Mouse (Mus musculus) spleen, adult 2 months (tissue): ENCODE measurements around the gene Dkc1.

Source experiments
- CTCF ChIP-seq: fragments of 200-500 bp; IDR thresholded peaks from 2 replicates; pipeline ENCODE4 v1.5.1; 2011; ENCODE audit warnings: mild to moderate bottlenecking, inconsistent platforms; ENCODE audit not compliant: insufficient read depth, insufficient read length, insufficient replicate concordance; ENCODE audit errors: extremely low read depth
- POLR2A ChIP-seq: fragments of 200-500 bp; IDR thresholded peaks from 2 replicates; pipeline ENCODE4 v1.6.1; 2011; ENCODE audit warnings: low read depth, low read length, inconsistent platforms

DNA sequence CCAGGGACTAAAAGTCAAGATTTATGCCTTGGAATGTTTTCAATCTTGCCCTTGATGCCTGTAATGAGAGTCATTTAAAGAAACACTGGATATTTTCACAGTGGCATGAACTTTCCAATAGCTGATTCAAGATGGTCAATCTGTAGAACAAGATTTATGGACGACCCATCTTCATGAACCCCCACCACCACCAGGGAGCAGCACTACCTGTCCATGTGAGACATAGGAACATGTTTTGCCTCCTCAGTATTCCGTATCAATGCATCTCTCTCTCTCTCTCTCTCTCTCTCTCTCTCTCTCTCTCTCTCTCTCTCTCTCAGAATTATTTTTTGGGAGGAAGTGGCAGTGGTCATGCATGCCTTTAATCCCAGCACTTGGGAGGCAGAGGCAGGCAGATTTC is 13.3 kb upstream of the Dkc1 start:
- no peak for TF ChIP-seq CTCF
- TF ChIP-seq POLR2A, result no peak
